Mouse (Mus musculus) telencephalon, adult 2 months (tissue): ENCODE measurements around the gene Ccl6.

Experiments used
- DNase-seq: peaks from one replicate; pipeline ENCODE4 v3.0.0-alpha.2; 2011; ENCODE audit warnings: low read depth, low spot score

The Ccl6 gene

DNA sequence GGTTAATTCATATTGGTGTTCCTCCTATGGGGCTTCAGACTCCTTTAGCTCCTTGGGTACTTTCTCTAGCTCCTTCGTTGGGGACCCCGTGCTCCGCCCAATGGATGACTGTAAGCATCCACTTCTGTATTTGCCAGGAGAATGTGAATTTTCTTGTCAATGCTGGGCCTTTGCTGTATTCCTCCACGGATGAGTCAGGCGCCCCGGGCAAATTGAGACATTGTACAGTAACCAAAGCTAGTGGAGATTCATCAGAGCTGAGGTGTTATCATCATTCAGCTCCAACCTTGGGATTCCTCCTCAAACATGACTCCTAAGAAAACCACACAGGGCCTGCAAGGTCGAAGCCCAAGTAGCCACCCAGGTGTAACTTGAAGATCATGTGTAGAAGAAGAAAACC, 4.9 kb upstream of the Ccl6 start:
- DNase-seq: no peak

GRCm38 (mm10) chr11:83595669-83596455, 3.0 kb upstream of the Ccl6 start:
- DNase-seq: no peak

DNA sequence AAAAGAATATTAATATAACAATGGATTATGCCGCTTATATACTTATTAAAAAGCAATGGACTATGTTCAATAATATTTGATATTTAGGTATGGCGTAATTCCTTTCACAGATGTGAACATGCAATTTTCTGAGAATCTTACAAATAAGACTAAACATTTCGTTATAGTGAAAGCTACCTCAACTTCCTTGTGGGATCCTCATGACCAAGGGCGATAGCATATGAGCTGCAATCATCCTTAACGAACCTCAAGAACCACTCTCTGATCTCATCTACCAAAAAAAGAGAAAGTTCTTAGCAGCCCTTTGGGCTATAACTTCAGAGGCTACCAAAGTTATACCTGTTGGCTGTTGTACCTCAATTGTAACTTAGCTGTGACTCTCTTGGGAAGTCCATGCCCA, 566 bp upstream of the Ccl6 start:
- no peak for DNase-seq

GRCm38 (mm10) chr11:83584232-83584631, 8.7 kb downstream of the Ccl6 start:
- DNase-seq: no peak

DNA sequence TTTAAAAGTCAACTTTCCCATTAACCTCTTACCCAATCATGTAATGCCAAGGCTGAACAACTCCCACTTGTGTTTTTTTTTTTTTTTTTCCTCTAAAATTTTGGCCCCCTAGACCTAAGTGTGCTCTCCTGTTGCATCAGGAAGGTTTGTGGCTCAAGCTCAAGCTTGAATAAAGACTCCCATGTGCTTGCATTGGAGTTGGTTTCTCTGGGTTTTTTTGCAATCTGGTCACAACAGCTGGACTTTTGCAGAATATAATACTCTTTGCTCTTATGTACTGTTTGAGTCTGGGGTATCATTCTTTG, 9.5 kb downstream of the Ccl6 start:
- no peak for DNase-seq

GRCm38 (mm10) chr11:83582626-83583449, 10.0 kb downstream of the Ccl6 start:
- no peak for DNase-seq

DNA sequence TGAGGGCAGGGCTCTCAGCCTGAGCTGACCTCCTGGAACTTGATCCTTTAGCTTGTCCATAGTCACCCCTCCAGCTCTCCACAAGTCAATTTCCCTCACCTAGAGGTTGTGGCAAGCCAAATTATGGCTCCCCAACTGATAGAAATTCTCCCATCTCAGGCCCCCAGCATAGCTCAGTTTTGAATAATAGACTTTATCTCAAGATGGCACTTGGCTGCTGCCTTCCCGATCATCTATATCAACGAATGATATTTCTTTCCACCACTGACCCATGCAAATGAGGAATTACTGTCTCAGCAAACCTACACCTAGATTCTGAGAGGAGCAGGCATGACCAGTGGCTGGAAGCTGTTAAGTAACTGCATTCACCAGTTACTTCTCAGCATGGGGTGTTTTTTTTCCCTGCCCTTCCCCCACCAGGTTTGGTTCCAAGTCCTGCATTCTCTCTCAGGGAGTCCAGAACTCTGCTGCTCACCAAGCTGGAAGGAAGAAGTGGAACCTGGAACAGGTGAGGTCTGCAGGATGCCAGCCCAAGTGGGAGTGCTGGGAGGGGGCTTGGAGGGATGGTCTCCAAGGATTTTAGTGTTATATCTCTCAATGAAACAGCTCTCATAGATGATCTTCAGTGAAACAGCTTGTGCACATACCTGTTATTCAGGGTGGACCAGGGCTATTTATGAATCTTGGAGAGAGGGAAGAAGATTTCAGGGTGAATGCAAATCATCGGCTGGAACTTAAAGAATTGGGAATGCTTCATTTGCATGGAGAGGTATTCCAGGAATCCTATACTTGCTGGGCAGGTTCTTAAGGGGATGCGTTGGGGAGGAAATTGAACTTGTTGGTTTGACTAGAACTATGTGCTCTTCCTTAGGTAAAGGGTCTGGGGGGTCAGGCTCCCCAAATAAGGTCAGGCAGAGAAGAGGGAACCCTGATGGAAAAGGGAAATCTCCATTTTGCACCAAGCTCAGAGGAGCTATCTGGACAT, 11.0 kb downstream of the Ccl6 start:
- DNase-seq: no peak

DNA sequence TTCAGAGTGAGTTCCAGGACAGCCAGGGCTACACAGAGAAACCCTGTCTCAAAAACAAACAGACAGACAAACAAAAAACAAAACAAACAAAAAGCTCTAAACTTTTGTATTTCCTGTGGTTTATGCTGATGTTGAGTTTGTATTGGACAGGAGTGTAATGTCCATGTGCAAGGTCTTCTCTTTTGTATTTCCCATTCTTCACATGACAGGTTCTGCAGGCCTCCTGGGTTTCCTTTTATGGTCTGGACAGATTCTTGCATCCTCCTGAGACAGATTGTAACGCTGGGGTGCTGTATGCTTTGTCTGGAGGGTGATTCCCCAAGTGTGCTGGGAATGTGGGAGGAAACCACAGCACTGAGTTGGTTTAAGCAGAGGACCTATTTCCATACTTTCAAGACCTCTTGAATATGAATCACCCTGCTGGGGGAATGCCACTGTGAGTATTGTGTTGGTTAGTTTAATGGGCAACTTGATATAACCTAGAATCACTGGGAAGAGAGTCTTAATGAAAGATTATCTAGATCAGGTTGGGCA, 12.1 kb downstream of the Ccl6 start:
- DNase-seq: no peak

DNA sequence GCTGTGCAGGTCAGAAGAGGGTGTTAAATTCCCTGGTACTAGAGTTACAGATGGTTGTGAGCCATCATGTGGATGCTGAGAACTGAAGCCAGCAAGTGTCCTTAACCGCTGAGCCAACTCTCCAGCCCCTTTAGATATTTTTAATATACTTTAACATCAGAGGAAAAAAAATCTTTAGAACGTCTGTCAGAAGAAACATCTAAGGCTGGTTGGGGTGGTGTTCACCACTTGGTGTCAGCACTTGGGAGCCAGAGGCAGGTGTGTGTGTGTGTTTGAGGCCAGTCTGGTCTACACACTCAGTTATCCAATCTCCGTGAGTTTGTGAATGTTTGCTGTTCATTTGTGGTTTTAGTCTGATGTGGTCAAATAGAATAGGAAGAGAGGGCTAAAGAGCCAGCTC, 13.9 kb downstream of the Ccl6 start:
- DNase-seq: no peak

- DNase-seq: no peak
Observed at GRCm38 (mm10) chr11:83578186-83578760, 14.6 kb downstream of the Ccl6 start, which contains the start of gene Ccl9. Gene Ccl9 (minus strand): TSS chr11:83578636.

- DNase-seq: no peak
Observed at GRCm38 (mm10) chr11:83576927-83577555, 15.8 kb downstream of the Ccl6 start.

DNA sequence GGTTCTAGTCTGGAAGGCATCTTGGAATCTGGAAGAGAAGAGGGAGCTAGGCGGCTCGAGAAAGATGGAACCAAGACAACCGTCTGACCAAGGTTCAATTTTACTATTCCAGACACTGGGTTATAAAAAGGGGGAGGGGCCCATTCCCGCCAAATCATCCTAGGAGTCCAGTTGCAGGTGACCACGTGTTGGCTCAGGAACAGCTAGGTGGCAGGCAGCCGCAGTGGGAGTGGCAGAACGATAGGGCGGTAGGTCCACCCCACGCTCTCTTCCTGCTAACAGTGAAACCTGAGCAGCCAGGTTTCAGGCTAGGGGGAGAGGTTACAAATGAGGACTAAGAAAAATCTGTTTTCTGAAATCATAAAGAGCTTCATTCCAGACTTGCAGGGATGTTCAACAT, 20.1 kb downstream of the Ccl6 start:
- no peak for DNase-seq

DNA sequence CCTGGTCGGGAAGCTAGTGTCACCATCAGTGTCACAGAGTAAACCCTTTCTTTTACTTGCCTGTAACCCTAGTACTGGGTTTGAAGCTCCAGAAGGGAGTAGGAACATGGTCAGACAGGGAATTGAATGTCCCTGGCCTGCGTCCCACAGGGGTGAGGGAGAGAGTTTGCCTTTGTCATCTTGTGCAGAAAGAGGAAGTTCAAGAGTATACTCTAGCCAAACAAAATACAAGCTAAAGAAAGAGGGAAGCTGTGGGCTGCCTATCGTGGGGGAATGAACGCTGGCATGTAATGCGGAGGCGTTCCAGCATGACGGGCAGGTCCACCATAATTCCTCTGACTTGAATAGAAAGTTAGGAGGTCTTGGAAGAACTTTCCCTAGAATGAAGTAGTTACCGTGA, 20.7 kb downstream of the Ccl6 start:
- DNase-seq: no peak

- DNase-seq: no peak
Observed at GRCm38 (mm10) chr11:83570189-83570588, 22.7 kb downstream of the Ccl6 start.

GRCm38 (mm10) chr11:83569249-83569648, 23.6 kb downstream of the Ccl6 start:
- no peak for DNase-seq

DNA sequence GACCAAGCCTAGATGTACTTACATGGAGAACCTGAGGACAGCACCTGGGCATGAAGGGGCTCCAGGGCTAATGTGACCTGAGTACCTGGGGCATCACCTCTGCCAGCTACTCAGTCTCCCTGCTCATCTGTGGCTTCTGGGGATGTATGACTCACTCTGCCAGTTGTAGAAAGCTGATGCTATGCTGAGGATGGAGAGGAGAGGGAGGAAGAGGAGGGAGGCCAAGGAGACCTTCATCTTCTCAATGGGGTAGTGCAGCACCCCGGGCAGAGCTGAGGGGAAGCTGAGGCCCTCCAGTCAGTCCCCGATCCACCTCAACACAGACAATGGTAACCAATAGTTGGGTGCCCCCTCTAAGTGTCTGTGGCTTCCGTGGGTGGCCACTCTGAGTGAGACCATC, 24.1 kb downstream of the Ccl6 start:
- DNase-seq: no peak

DNA sequence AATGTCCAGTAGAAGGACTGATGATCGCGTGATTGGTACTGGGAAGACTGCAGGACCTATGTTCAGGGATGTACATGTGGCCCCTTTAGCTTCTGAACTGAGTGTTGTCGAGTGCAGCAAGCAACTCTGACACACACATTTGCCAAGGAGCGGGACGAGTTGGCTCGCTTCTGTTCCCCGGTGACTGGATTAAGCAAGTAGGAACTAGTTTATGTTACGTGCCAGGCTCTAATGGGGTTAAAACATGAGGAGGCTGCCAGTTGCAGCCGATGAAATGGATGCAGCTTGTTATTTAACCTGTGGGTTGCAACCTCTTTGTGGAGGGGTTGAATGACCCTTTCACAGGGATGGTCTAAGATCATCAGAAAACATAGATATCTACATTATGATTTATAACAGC, 24.8 kb downstream of the Ccl6 start:
- no peak for DNase-seq

- DNase-seq: no peak
Observed at GRCm38 (mm10) chr11:83567311-83567710, 25.6 kb downstream of the Ccl6 start.

DNA sequence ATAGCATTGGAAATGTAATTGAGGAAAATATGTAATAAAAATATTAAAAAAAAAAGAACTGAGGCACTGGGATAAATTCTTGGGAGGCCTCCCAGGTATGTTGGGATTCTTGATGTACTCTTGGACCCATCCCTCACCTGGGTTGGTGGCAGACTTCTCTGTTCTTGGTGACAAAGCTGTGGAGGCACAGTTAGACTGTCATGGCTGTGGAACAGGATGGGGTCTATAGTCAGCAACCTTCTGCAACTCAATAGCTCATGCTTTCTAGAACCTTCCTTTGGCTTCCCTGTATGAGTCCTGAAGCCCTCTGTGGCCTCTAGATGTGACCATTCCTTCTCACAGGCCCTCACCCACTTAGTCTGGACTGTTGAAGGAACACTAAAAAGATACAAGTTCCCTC, 26.3 kb downstream of the Ccl6 start:
- DNase-seq: no peak

DNA sequence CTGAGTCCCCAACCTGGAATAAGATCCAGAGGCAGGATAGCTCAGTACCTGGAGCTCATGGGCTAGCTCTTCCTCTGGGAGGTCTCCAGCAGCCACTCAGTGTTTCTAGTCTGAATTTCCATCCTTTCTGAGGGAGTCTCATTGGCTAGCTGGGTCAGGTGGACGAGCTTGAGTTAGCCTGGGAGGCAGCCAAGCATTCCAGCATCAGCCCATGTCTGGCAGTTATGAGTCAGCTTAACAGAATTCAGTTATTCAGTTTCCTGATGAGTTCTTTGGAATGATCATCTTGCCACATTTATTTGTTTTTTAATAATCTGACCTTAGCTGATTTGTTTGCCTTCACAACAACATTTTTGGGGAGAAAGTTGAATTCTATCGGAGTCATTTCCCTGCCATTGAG, 29.1 kb downstream of the Ccl6 start:
- no peak for DNase-seq
